Mouse (Mus musculus) induced T-regulatory cell, adult 2 months (primary cell): ENCODE data around the gene Adgrl3.

Experiments
- DNase-seq: peaks from one replicate; pipeline ENCODE4 v3.0.0-alpha.2; 2012; ENCODE audit warnings: low read depth

Adgrl3 gene

DNA sequence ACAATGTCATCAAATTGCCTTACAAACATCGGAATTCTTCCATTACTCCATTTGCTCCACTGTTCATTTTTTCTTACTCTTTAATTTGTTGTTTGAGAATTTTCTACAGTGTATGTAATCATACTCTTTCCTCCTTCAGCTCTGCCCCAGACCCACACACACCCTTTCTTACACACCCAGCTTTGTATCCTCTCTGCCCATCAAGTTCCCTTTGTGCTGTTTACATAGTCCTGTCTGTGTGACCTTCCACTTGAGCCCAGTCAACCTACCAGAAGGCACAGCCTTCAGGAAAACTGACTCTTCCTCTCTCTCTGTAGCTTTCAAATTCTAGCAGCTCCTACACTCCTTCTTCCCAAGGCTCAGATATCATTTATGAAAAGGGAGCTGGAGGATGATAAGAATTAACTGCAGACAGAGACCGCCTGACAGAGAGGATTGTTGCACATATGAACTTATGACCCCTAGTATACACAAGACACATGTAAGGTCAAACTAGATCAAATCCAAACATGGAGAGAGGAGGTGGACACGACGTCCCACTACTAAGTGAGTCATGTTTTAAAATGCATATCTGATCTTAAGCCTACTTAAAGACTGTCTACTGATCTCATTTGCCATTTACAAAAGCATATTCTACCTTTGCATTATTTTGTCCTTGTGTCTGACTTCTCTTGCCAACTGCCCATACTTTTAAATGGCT lies 654.5 kb downstream of the Adgrl3 start:
- DNase-seq: no peak

- DNase-seq: no peak
These were observed 655.0 kb downstream of the Adgrl3 start for GRCm38 (mm10) chr5:81674975-81675371.

GRCm38 (mm10) chr5:81676896-81677295 lies 657.0 kb downstream of the Adgrl3 start:
- DNase-seq: no peak

DNA sequence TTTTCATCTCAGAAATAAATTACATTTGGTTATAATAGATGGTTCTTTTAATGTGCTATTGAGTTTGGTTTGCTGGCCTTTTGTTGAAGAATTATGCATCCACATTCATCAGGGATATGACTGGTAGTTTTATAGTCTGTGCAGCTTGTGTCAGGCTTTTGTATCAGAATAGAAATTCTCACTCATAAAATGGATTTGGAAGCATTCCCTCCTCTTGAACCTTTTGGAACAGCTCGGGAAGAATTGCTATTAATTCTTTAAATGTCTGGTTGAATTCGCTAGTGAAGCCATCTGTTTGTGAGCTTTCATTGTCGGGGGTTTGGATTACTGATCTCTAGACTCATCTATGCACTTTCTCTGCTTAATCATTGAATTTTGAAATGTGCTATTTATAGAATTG lies 666.3 kb downstream of the Adgrl3 start:
- no peak for DNase-seq

- DNase-seq: no peak
These were observed 666.9 kb downstream of the Adgrl3 start for GRCm38 (mm10) chr5:81686845-81687244.

DNA sequence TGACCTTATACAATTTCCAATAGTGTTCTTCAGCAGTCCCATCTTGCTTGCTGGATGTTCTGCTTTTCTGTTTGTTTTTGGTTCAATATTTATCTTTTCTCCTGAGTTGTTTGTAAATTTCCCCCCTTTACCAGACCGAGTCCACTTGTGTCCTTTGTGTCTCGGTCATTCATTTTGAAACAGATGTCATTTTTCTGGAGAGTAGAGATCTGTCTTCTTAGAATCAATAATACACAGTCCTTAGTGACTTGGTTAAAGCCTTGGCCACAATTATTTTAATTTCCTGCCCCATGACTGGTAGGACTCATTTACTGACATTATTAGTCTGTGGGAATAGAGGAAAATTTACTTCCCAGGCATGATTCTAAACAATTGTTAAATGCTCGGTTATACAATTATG lies 709.7 kb downstream of the Adgrl3 start:
- DNase-seq: no peak

DNA sequence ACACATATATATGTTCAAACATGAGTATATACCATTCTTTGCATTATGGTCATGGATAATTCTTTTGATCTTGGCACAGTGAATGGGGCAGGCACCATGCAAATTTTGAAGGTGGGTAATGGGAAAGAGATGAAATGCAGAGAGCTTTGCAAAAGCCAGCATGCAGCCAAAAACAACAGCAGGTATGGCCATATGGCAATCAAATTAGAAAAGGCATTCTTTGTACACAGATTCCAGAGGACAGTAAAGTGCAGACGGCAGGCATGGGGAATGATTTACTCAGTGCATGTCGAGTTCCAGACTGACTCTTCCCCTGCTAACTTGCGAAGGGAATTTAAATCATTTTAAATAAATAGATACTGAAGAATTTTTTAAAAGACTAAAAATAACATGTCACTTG lies 716.1 kb downstream of the Adgrl3 start:
- no peak for DNase-seq

DNA sequence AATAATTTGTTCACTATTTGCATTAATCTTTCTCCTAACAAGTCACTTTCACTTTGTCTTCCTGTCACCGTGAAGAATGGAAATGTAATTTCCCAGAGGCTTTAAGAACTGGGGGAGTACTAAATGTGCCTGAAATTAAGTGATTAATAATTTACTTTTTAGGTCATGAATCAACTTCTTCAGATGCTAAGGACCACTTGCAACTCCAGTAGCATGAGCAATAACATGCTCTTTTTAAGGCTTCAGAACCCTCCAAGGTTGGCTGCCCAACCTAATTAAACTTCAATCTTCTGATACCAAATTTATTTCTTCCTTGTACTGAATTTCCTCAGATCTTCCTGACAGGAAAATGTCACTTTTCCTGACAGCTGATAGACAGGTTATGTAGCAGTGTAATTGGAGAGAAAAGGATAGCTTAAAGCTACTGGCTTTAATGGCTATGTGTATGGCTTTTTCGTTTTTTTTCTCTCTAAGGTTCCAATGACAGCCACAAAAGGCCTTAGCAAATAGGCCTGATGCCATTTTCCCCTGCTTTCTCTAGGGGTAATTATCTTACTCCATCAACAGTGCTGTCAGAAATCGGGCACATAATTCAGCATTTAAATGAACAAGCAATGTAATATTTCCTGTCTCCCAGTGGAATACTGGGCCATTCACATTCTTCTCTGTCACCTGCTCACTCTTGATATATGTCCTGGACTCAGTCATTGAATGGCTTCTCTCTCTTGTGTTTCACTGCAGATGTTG lies 718.5 kb downstream of the Adgrl3 start:
- DNase-seq: no peak

DNA sequence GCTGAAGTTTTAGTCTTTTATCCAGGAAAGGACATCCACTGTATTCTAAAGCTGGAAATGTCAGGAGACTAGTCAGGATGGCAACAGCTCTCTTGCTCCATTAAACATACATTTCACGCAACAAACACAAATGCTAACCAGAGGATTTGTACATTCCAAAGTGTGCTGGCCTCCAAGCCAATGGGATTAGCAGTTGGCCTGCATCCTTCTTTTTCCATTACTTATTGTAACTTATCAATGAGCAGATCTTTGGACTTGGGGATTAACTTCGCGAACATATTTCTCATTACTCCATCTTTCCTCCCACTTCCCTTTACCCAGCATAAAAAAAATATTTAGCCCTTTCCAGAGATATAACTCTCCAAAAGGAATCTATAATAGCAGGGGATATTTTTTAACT lies 732.5 kb downstream of the Adgrl3 start:
- no peak for DNase-seq

GRCm38 (mm10) chr5:81755711-81756110 lies 735.8 kb downstream of the Adgrl3 start:
- no peak for DNase-seq

- no peak for DNase-seq
These were observed 737.3 kb downstream of the Adgrl3 start for GRCm38 (mm10) chr5:81757093-81757725.

DNA sequence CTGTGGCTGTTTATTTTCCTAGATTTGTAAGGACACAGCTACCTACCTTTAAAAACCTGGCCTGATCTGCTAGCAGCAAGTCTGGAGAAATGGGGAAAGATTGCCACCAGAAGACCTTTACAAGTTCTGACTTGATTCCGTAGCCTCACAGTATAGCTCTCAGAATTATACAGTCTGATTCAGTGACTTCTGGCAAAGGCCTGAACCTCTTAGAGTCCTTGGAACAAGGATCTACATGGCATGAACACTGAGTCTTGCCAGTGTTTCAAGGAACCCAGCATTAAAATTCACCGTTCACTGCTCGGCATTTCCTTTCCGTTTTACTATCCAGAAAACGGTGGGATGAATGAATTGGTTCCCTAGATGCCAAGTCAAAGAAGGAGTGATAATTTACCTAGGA lies 756.3 kb downstream of the Adgrl3 start:
- DNase-seq: no peak

GRCm38 (mm10) chr5:81776746-81777145 lies 756.8 kb downstream of the Adgrl3 start:
- DNase-seq: no peak

DNA sequence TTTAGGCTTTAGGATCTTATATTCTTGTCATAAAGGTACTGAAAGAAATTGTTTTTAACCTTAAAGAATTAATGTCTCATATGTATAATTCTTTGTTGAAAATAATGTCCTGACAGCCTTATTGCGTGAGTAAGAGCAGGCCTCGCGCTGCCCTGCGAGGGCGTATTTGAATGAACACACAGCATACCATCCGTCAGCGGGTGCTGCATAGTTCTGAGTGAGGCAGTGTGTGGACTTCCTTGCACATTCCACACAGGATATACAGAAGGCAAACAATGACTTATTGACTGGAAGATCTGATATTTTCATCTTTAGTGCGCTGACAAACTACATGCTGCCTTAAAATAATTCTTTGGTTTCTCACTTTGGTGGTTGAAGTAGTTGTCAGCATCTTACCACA lies 764.8 kb downstream of the Adgrl3 start:
- no peak for DNase-seq

DNA sequence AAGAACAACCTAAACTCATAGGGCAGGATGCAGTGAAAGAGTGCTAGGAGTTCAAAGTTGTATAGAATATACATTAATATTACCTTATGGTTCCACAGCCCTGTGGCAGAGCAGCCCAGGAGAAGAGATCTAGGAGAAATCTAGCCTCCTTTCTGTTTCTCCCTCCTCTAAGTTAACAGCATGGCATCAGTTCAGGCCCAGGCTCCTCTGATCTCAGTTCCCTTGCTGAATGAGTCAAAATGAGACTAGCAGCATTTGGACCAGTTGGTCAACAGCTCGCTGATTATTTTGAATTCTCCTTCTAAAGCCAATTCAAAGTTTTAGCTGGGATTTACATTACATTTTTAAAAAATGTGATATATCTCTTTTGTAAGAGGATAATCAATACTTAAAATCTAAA lies 770.8 kb downstream of the Adgrl3 start:
- DNase-seq: no peak

DNA sequence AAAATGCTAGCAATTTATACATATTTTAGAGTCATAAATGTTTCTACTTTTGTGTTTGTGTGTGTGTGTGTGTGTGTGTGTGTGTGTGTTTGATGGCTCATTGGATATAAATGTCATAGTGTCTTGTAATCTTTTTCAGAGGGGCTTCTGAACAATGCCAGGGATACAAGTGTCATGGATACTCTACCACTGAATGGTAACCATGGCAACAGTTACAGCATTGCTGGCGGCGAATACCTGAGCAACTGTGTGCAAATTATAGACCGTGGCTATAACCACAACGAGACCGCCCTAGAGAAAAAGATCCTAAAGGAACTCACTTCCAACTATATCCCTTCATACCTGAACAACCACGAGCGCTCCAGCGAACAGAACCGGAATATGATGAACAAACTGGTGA lies 774.2 kb downstream of the Adgrl3 start:
- DNase-seq: no peak

- DNase-seq: no peak
These were observed 774.7 kb downstream of the Adgrl3 start for GRCm38 (mm10) chr5:81794601-81795000.

- DNase-seq: no peak
These were observed 776.2 kb downstream of the Adgrl3 start for GRCm38 (mm10) chr5:81796128-81796527.

GRCm38 (mm10) chr5:81810966-81811365 lies 791.0 kb downstream of the Adgrl3 start:
- no peak for DNase-seq

DNA sequence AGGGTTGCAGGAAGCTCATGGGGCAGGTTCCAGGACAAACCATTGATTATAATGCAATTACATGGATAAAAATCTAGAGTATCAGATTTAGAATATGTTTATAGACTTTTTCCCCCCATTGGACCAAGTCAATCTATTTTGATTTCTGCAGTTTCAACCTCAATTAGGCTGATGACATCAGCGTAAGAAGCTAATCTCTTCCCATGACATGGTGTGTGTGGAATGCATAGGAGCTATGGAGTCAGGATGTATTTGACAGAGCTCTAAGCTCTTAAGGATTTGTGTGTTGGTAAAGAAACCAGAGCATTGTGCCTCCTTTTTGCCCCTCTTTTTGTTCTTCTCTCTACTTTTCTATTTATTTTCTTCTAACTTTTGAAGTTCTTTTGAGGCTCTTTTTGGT lies 812.1 kb downstream of the Adgrl3 start:
- no peak for DNase-seq

- DNase-seq: no peak
These were observed 812.7 kb downstream of the Adgrl3 start for GRCm38 (mm10) chr5:81832679-81833078.

GRCm38 (mm10) chr5:81837860-81838259 lies 817.9 kb downstream of the Adgrl3 start:
- no peak for DNase-seq

DNA sequence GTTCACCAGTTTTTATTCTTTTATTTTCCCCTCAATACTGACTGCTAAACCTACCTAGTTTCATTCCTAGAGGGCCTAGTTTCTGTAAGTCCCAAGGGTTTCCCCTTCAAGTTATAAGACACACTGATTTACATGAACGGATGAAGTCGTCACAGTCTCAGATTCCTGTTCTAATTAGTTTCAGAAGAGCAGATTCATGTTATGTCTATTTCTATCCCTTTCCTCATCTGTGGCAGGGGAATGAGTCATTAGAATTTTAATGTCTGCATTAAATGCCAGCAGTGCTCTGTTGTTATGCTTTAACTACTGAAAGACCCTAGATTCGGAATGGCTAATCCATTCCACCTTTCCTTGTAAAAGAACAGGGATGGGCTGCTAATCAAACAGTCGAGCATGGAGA lies 823.9 kb downstream of the Adgrl3 start:
- no peak for DNase-seq
